Mouse (Mus musculus): ENCODE data around the gene Trmt11. TPM values are rescaled to one million over a fixed set of nuclear protein-coding genes. Genes with fewer than 3 reads are reported as not detected.

The Trmt11 gene
- polyA plus RNA-seq, 1 experiment from 2014 or later = 32.4 TPM

Other genes starting within 250 kb of the Trmt11 start
- 20.0 and 20.3 TPM in 2 replicates for gene Hint3, start 28.9 kb upstream of the Trmt11 start, polyA plus RNA-seq (2015; fragmentation: Nextera tagmentation; extraction: Ambion mirVana)
- 8.3 and 10.3 TPM in 2 replicates for gene Ncoa7, start 202.6 kb upstream of the Trmt11 start, polyA plus RNA-seq (2015; fragmentation: Nextera tagmentation; extraction: Ambion mirVana)
- 2.6 and 3.3 TPM in 2 replicates for gene Hey2, start 242.1 kb upstream of the Trmt11 start, polyA plus RNA-seq (2015; fragmentation: Nextera tagmentation; extraction: Ambion mirVana)